Mouse (Mus musculus): ENCODE measurements around the gene Oit1. TPM values are rescaled to one million over a fixed set of nuclear protein-coding genes. Genes with fewer than 3 reads are reported as not detected.

Gene Oit1
- total and polyA plus RNA-seq, 3 experiments, result 1.8 TPM; not detected in 2

GRCm38 (mm10) chr14:8325746-8326145 lies 52.8 kb downstream of the Oit1 start:
- no peak for DNase-seq
- no peaks in the 10 kb centered on the region for H3K27me3 ChIP-seq (ENCODE audit: control insufficient read depth, insufficient read depth, low read length)
- H3K4me1 ChIP-seq (ENCODE audit: control insufficient read depth, insufficient read depth, low read length), result peaks cover 10% of the 10 kb centered on the region
- no peaks in the 10 kb centered on the region for H3K79me2 ChIP-seq (replicated peaks; ENCODE audit: control insufficient read depth, insufficient read depth, low read length)
- TF ChIP-seq POLR2A (IDR thresholded peaks at IDR 0.05; ENCODE audit: insufficient read depth, low read depth, low read length) (no peak), CTCF (IDR thresholded peaks at IDR 0.05) (no peak), EP300 (IDR thresholded peaks at IDR 0.05; ENCODE audit: insufficient read depth, low read depth, low read length) (no peak)
- intact Hi-C loops (cut with DNase I), result no loop called here
- no peak overlapping the region for H3K4me3 ChIP-seq
- no peak overlapping the region for H3K27ac ChIP-seq
- H3K9ac ChIP-seq (ENCODE audit: low read depth, low read length), result no peak overlapping the region
- no peaks in the 10 kb centered on the region for H3K36me3 ChIP-seq (ENCODE audit: control insufficient read depth, insufficient read depth, low read length)
- WGBS, result 75% methylated on average over 4 of the region's 4 CpGs

DNA sequence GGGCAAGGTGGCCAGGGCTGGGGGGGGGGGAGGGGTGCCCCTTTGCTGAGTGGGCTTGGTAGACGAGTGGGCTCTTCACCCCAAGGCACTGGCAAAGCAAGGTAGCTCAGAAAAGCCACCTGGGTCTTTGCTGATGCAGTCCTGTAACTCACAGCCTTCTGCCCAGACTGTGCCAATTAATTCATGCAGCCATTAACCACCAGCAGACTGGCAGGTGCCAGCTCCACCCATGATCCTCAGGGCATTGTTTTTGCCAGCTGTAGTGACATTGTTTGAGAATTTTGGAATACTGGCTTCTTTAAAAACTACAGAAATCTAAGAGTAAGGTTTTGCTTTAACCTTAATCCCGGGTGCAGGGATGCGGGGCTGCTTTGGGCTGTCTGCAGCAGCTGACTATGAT lies 58.0 kb downstream of the Oit1 start:
- H3K27ac ChIP-seq, result no peak overlapping the region
- WGBS, result 81% methylated on average over 3 of the region's 3 CpGs
- no peak for DNase-seq

DNA sequence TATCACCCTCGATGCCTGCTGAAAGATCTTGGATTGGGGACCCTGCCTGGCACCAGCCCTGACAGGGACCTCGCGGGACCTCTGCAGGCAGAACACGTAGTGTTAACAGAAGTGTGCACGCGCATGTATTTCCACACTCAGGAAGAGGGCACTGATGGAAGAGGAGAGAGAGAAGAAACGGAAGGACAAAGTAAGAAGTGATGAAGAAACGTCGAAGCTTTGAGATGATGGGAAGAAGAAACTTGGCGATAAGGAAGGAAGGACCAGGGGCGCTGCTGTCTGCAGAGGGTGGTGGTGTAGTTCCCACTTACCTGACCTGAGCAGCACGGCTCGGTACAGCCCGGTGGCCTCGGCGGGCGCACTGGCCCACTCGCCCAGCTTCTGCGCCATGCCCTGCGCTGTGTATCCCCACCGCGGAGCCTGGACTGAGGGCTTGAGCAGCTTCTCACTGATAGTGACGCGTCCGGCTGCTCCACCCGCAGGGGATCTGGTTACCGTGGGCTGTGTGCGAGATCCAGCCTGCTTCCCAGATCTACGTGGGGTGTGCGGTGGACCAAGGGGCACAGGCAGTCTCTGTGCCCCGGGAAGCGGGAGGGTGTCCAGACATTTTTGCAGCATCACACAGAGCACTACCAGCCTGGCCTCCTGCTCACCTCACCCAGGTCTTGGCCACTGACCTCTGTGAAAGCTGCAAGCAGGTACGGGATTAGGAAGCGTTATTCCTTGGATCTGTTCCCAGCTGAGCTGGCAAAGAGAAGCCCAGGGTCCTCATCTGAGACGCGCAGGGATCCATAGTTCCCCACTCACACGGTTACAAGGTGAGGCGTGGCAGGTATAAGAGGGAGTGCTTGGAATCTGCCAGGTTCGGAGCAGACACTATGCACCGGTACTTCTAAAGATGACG lies 61.1 kb downstream of the Oit1 start, which contains the start of gene Fam107a:
TSS of gene Fam107a (minus strand) at position 830 of the 904 bp plus-strand sequence.
- Histone ChIP-seq H3K9ac (ENCODE audit: low read depth, low read length) (no peak within 1 kb of the TSS; the same call in 1 of the 2 replicates), H3K27me3 (ENCODE audit: control insufficient read depth, insufficient read depth, low read length) (peaks cover 8% of the 10 kb centered on the region), H3K79me2 (replicated peaks; ENCODE audit: control insufficient read depth, insufficient read depth, low read length) (no peaks in the 10 kb centered on the region), H3K4me1 (ENCODE audit: control insufficient read depth, insufficient read depth, low read length) (no peaks in the 10 kb centered on the region), H3K27ac (no peak within 1 kb of the TSS), H3K4me3 (no peak within 1 kb of the TSS), H3K36me3 (ENCODE audit: control insufficient read depth, insufficient read depth, low read length) (no peaks in the 10 kb centered on the region)
- WGBS, result 17% methylated on average over 41 of the region's 41 CpGs
- DNase-seq, result no peak
- intact Hi-C loops (cut with DNase I), result loop anchor here (5.0 kb wide), 1 partner anchor 100 kb away; no protein-coding TSS in a partner anchor
- TF ChIP-seq CTCF (IDR thresholded peaks at IDR 0.05), result no peak
- TF ChIP-seq EP300 (IDR thresholded peaks at IDR 0.05; ENCODE audit: insufficient read depth, low read depth, low read length), result no peak
- TF ChIP-seq POLR2A (IDR thresholded peaks at IDR 0.05; ENCODE audit: insufficient read depth, low read depth, low read length), result no peak

More for the DNA sequence above, 58.0 kb downstream of the Oit1 start:
- H3K36me3 ChIP-seq (ENCODE audit: control insufficient read depth, insufficient read depth, low read length), result no peaks in the 10 kb centered on the region
- H3K27me3 ChIP-seq (ENCODE audit: control insufficient read depth, insufficient read depth, low read length), result peaks cover 8% of the 10 kb centered on the region
- no peaks in the 10 kb centered on the region for H3K4me1 ChIP-seq (ENCODE audit: control insufficient read depth, insufficient read depth, low read length)
- intact Hi-C loops (cut with DNase I), result no loop called here
- no peaks in the 10 kb centered on the region for H3K79me2 ChIP-seq (replicated peaks; ENCODE audit: control insufficient read depth, insufficient read depth, low read length)
- TF ChIP-seq EP300 (IDR thresholded peaks at IDR 0.05; ENCODE audit: insufficient read depth, low read depth, low read length) (no peak), POLR2A (IDR thresholded peaks at IDR 0.05; ENCODE audit: insufficient read depth, low read depth, low read length) (no peak), CTCF (IDR thresholded peaks at IDR 0.05) (no peak)
- H3K9ac ChIP-seq (ENCODE audit: low read depth, low read length), result no peak overlapping the region
- no peak overlapping the region for H3K4me3 ChIP-seq

GRCm38 (mm10) chr14:8316366-8317193 lies 62.0 kb downstream of the Oit1 start:
- no peak for DNase-seq
- Histone ChIP-seq H3K36me3 (ENCODE audit: control insufficient read depth, insufficient read depth, low read length) (no peaks in the 10 kb centered on the region), H3K27me3 (ENCODE audit: control insufficient read depth, insufficient read depth, low read length) (peaks cover 8% of the 10 kb centered on the region), H3K4me3 (no peak overlapping the region), H3K27ac (no peak overlapping the region), H3K9ac (ENCODE audit: low read depth, low read length) (no peak overlapping the region; the same call in 1 of the 2 replicates), H3K79me2 (replicated peaks; ENCODE audit: control insufficient read depth, insufficient read depth, low read length) (no peaks in the 10 kb centered on the region), H3K4me1 (ENCODE audit: control insufficient read depth, insufficient read depth, low read length) (no peaks in the 10 kb centered on the region)
- intact Hi-C loops (cut with DNase I), result loop anchor here (5.0 kb wide), 1 partner anchor 99 kb away; no protein-coding TSS in a partner anchor
- TF ChIP-seq EP300 (IDR thresholded peaks at IDR 0.05; ENCODE audit: insufficient read depth, low read depth, low read length) (no peak), CTCF (IDR thresholded peaks at IDR 0.05) (no peak), POLR2A (IDR thresholded peaks at IDR 0.05; ENCODE audit: insufficient read depth, low read depth, low read length) (no peak)
- 12% methylated on average over 23 of the region's 23 CpGs for WGBS

GRCm38 (mm10) chr14:8315169-8315568 lies 63.4 kb downstream of the Oit1 start:
- intact Hi-C loops (cut with DNase I), result loop anchor here (5.0 kb wide), 1 partner anchor 98 kb away; no protein-coding TSS in a partner anchor
- TF ChIP-seq POLR2A (IDR thresholded peaks at IDR 0.05; ENCODE audit: insufficient read depth, low read depth, low read length), result no peak
- no peak for TF ChIP-seq EP300 (IDR thresholded peaks at IDR 0.05; ENCODE audit: insufficient read depth, low read depth, low read length)
- no peak for TF ChIP-seq CTCF (IDR thresholded peaks at IDR 0.05)
- 87% methylated on average over 6 of the region's 6 CpGs for WGBS

More at GRCm38 (mm10) chr14:8315169-8315568, 63.4 kb downstream of the Oit1 start:
- Histone ChIP-seq H3K4me3 (no peak overlapping the region), H3K9ac (ENCODE audit: low read depth, low read length) (no peak overlapping the region), H3K79me2 (replicated peaks; ENCODE audit: control insufficient read depth, insufficient read depth, low read length) (no peaks in the 10 kb centered on the region), H3K27me3 (ENCODE audit: control insufficient read depth, insufficient read depth, low read length) (peaks cover 8% of the 10 kb centered on the region), H3K27ac (no peak overlapping the region), H3K4me1 (ENCODE audit: control insufficient read depth, insufficient read depth, low read length) (peaks cover 5% of the 10 kb centered on the region), H3K36me3 (ENCODE audit: control insufficient read depth, insufficient read depth, low read length) (no peaks in the 10 kb centered on the region)
- no peak for DNase-seq
